Mouse (Mus musculus) liver, adult 2 months (tissue): ENCODE data around the gene Epn1. TPM values are rescaled to one million over a fixed set of nuclear protein-coding genes. Genes with fewer than 3 reads are reported as not detected.

ENCODE experiments used
- DNase-seq: peaks from one replicate; pipeline ENCODE4 v3.0.0-alpha.2; 2011; ENCODE audit warnings: low read depth, low spot score; ENCODE audit errors: extremely low read depth
- H3K27ac ChIP-seq: fragments of 200-500 bp; replicated peaks from 2 replicates; pipeline ENCODE4 v1.5.1; 2012; ENCODE audit warnings: low read depth, mild to moderate bottlenecking, control low read depth, inconsistent platforms, low read length; ENCODE audit not compliant: insufficient read depth
- H3K27me3 ChIP-seq: fragments of 200-500 bp; 2 replicates; pipeline ENCODE4 v1.6.1; 2012; ENCODE audit warnings: mild to moderate bottlenecking, moderate library complexity, low read length, inconsistent platforms; ENCODE audit not compliant: control insufficient read depth, insufficient read depth
- H3K36me3 ChIP-seq: fragments of 200-500 bp; 2 replicates; pipeline ENCODE4 v1.6.1; 2012; ENCODE audit warnings: low read length, inconsistent platforms; ENCODE audit not compliant: control insufficient read depth, insufficient read depth
- H3K4me1 ChIP-seq: fragments of 200-500 bp; 2 replicates; pipeline ENCODE4 v1.6.1; 2011; ENCODE audit warnings: low read length; ENCODE audit not compliant: control insufficient read depth, insufficient read depth
- H3K4me3 ChIP-seq: fragments of 200-500 bp; 2 replicates; pipeline ENCODE4 v1.5.1; 2011; ENCODE audit warnings: low read depth, mild to moderate bottlenecking, control low read depth, low read length, moderate library complexity; ENCODE audit not compliant: insufficient read depth
- H3K79me2 ChIP-seq: fragments of 200-500 bp; 2 replicates; pipeline ENCODE4 v1.6.1; 2012; ENCODE audit warnings: inconsistent platforms, mild to moderate bottlenecking, low read length, moderate library complexity; ENCODE audit not compliant: control insufficient read depth, insufficient read depth
- H3K9ac ChIP-seq: fragments of 200-500 bp; 2 replicates; pipeline ENCODE4 v1.6.1; 2012; ENCODE audit warnings: low read depth, mild to moderate bottlenecking, control low read depth, inconsistent platforms, low read length
- CTCF ChIP-seq: fragments of 200-500 bp; IDR thresholded peaks from 2 replicates; pipeline ENCODE4 v1.5.1; 2011; ENCODE audit warnings: low read depth, low read length, control low read depth
- POLR2A ChIP-seq: fragments of 200-500 bp; IDR thresholded peaks from 2 replicates; pipeline ENCODE4 v1.6.1; 2011; ENCODE audit warnings: low read length, control low read depth; ENCODE audit not compliant: insufficient read depth; ENCODE audit errors: extremely low read depth
- WGBS: fragments of 180-500 bp; shearing (Covaris S2); methylation state at CpG from one replicate; pipeline ENCODE4 v1.1.7; 2018; 5-methylcytosine and 5-hydroxymethylcytosine counted together
- polyA plus RNA-seq: library from polyadenylated mRNA; depleted of rRNA; stranded (reverse); fragments of >200 nt; gene quantifications from 2 replicates; pipeline ENCODE4 v1.2.3, GENCODE M21; 2012
- total RNA-seq: library from RNA; depleted of rRNA; stranded (reverse); fragments of >200 nt; gene quantifications from 2 replicates; pipeline ENCODE4 v1.2.3, GENCODE M21; 2014

The Epn1 gene
- total and polyA plus RNA-seq, 2 experiments: 54.2 to 203 TPM

- peak; percentile 39 for DNase-seq
- 81% methylated on average over 10 of the region's 10 CpGs for WGBS
- Histone ChIP-seq H3K27me3 (no peaks in the 10 kb centered on the region), H3K4me3 (no peak overlapping the region), H3K4me1 (0 out of 2 replicates have a peak, but pooled peaks cover 2% of the 10 kb centered on the region), H3K36me3 (peaks cover 14% of the 10 kb centered on the region), H3K9ac (no peak overlapping the region), H3K79me2 (no peaks in the 10 kb centered on the region), H3K27ac (no peak overlapping the region)
- TF ChIP-seq POLR2A (no peak), CTCF (no peak)
Observed at GRCm38 (mm10) chr7:5101066-5101663, 21.1 kb downstream of the Epn1 start.

GRCm38 (mm10) chr7:5102564-5102963, 22.5 kb downstream of the Epn1 start:
- TF ChIP-seq CTCF (no peak), POLR2A (no peak)
- Histone ChIP-seq H3K79me2 (no peaks in the 10 kb centered on the region), H3K27me3 (no peaks in the 10 kb centered on the region), H3K36me3 (peaks cover 8% of the 10 kb centered on the region), H3K9ac (no peak overlapping the region), H3K4me3 (no peak overlapping the region), H3K27ac (no peak overlapping the region), H3K4me1 (0 out of 2 replicates have a peak, but pooled peaks cover 2% of the 10 kb centered on the region)
- WGBS: 86% methylated on average over 2 of the region's 2 CpGs
- no peak for DNase-seq

- H3K36me3 ChIP-seq: no peaks in the 10 kb centered on the region
- no peaks in the 10 kb centered on the region for H3K4me1 ChIP-seq
- no peak overlapping the region for H3K9ac ChIP-seq
- no peak overlapping the region for H3K27ac ChIP-seq
- H3K79me2 ChIP-seq: no peaks in the 10 kb centered on the region
- no peak for TF ChIP-seq POLR2A
- no peak for TF ChIP-seq CTCF
- no peaks in the 10 kb centered on the region for H3K27me3 ChIP-seq
- no peak overlapping the region for H3K4me3 ChIP-seq
- no peak for DNase-seq
- 84% methylated on average over 4 of the region's 4 CpGs for WGBS
Observed at GRCm38 (mm10) chr7:5108272-5108671, 28.2 kb downstream of the Epn1 start.

- Histone ChIP-seq H3K27ac (no peak overlapping the region), H3K4me3 (no peak overlapping the region), H3K4me1 (no peaks in the 10 kb centered on the region), H3K9ac (no peak overlapping the region), H3K79me2 (no peaks in the 10 kb centered on the region), H3K27me3 (no peaks in the 10 kb centered on the region), H3K36me3 (no peaks in the 10 kb centered on the region)
- no peak for DNase-seq
- TF ChIP-seq CTCF (no peak), POLR2A (no peak)
- whole genome bisulfite sequencing: 87% methylated on average over 8 of the region's 8 CpGs
Observed at GRCm38 (mm10) chr7:5109301-5109700, 29.3 kb downstream of the Epn1 start.

GRCm38 (mm10) chr7:5112701-5113100, 32.7 kb downstream of the Epn1 start:
- no peak for TF ChIP-seq POLR2A
- no peak for TF ChIP-seq CTCF
- no peak overlapping the region for H3K4me3 ChIP-seq
- no peaks in the 10 kb centered on the region for H3K36me3 ChIP-seq
- H3K27me3 ChIP-seq: no peaks in the 10 kb centered on the region
- no peak overlapping the region for H3K27ac ChIP-seq
- no peaks in the 10 kb centered on the region for H3K79me2 ChIP-seq
- H3K4me1 ChIP-seq: no peaks in the 10 kb centered on the region
- DNase-seq: no peak
- WGBS: 48% methylated on average over 3 of the region's 3 CpGs
- no peak overlapping the region for H3K9ac ChIP-seq

- H3K27ac ChIP-seq: no peak within 1 kb of the TSS
- no peaks in the 10 kb centered on the region for H3K36me3 ChIP-seq
- H3K79me2 ChIP-seq: no peaks in the 10 kb centered on the region
- no peak for TF ChIP-seq POLR2A
- no peak for TF ChIP-seq CTCF
- no peak within 1 kb of the TSS for H3K4me3 ChIP-seq
- no peak for DNase-seq
- WGBS: 89% methylated on average over 3 of the region's 3 CpGs
- H3K27me3 ChIP-seq: no peaks in the 10 kb centered on the region
- no peaks in the 10 kb centered on the region for H3K4me1 ChIP-seq
- H3K9ac ChIP-seq: no peak within 1 kb of the TSS
Observed at GRCm38 (mm10) chr7:5116850-5117249, 36.8 kb downstream of the Epn1 start, which contains the start of gene Rfpl4. TSS of gene Rfpl4 (minus strand) at chr7:5116950.
